Mouse (Mus musculus) bone marrow macrophage, adult 2 months (primary cell): ENCODE results near the gene Foxn3.

Source experiments
- CTCF ChIP-seq: IDR thresholded peaks from 2 replicates; pipeline ENCODE4 v1.5.1; 2012; ENCODE audit warnings: low read depth, mild to moderate bottlenecking, low read length, moderate library complexity
- POLR2A ChIP-seq: IDR thresholded peaks from 2 replicates; pipeline ENCODE4 v1.6.1; 2012; ENCODE audit warnings: mild to moderate bottlenecking, low read depth, low read length, borderline replicate concordance

- TF ChIP-seq POLR2A, result no peak
- TF ChIP-seq CTCF, result no peak
Observed at GRCm38 (mm10) chr12:99371500-99371899, 191.9 kb downstream of the Foxn3 start.
